Mouse (Mus musculus) midbrain, embryonic 15.5 days (tissue): ENCODE results near the gene Atp5d. TPM values are rescaled to one million over a fixed set of nuclear protein-coding genes. Genes with fewer than 3 reads are reported as not detected.

Source experiments
- ATAC-seq: fragments of 200-750 bp; cut with Nextera tagmentation; replicated peaks from 2 replicates; pipeline ENCODE4 v1.8.0; 2017; ENCODE audit warnings: moderate TSS enrichment
- H3K27ac ChIP-seq: fragments of 300-500 bp; sonication (generic); 2 replicates; pipeline ENCODE4 v1.5.1; 2015; ENCODE audit warnings: mild to moderate bottlenecking, inconsistent platforms
- H3K27me3 ChIP-seq: fragments of 300-500 bp; sonication (generic); replicated peaks from 2 replicates; pipeline ENCODE4 v1.6.1; 2015; ENCODE audit warnings: inconsistent platforms
- H3K36me3 ChIP-seq: fragments of 300-500 bp; sonication (generic); replicated peaks from 2 replicates; pipeline ENCODE4 v1.6.1; 2015; ENCODE audit warnings: inconsistent platforms
- H3K4me1 ChIP-seq: fragments of 300-500 bp; sonication (generic); 2 replicates; pipeline ENCODE4 v1.6.1; 2015; ENCODE audit warnings: inconsistent platforms
- H3K4me2 ChIP-seq: fragments of 300-500 bp; sonication (generic); 2 replicates; pipeline ENCODE4 v1.6.1; 2015; ENCODE audit warnings: inconsistent platforms, mild to moderate bottlenecking, moderate library complexity
- H3K4me3 ChIP-seq: fragments of 300-500 bp; sonication (generic); 2 replicates; pipeline ENCODE4 v1.5.1; 2015; ENCODE audit warnings: mild to moderate bottlenecking, inconsistent platforms
- H3K9ac ChIP-seq: fragments of 300-500 bp; sonication (generic); 2 replicates; pipeline ENCODE4 v1.6.1; 2015; ENCODE audit warnings: mild to moderate bottlenecking, inconsistent platforms
- H3K9me3 ChIP-seq: fragments of 300-500 bp; sonication (generic); 2 replicates; pipeline ENCODE4 v1.6.1; 2016; ENCODE audit warnings: inconsistent platforms
- WGBS: fragments of 180-500 bp; shearing (Covaris S2); methylation state at CpG from one replicate; pipeline ENCODE4 v1.1.7; 2015; ENCODE audit warnings: mixed read lengths; 5-methylcytosine and 5-hydroxymethylcytosine counted together
- polyA plus RNA-seq: library from polyadenylated mRNA; unstranded; fragments of >200 nt; fragmentation: Nextera tagmentation; extraction: Ambion mirVana; gene quantifications from 2 replicates; pipeline ENCODE4 v1.2.1, GENCODE M21; 2015

Atp5d gene
- polyA plus RNA-seq, 1 experiment from 2014 or later = 444 TPM

DNA sequence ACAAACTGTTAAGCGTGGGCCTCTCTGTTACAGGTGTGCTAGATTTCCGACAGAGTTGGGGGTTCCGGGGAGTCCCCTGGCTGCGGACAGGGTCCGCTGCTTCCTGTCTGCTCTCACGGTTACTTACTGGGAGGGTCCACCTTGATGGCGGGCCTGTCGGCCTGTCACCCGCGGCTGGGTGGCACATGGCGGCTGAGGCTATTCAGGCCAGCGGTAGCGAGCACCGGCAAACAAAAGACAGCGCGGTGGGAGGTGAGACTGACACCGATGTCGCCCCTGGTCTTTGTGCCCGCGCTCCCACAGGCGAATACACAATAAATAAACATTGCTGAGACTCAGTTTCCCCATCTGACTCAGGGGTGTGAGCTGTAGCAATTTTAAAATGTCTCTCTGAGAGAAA, 51.6 kb downstream of the Atp5d start:
- H3K4me2 ChIP-seq = peak overlapping the region; percentile 58
- peak overlapping the region; percentile 31 for H3K4me3 ChIP-seq
- H3K9me3 ChIP-seq = no peaks in the 10 kb centered on the region
- H3K27me3 ChIP-seq = no peaks in the 10 kb centered on the region
- peak overlapping the region; percentile 83 for H3K27ac ChIP-seq
- H3K4me1 ChIP-seq = peaks cover 41% of the 10 kb centered on the region
- ATAC-seq = no peak
- H3K9ac ChIP-seq = peak overlapping the region; percentile 58
- H3K36me3 ChIP-seq = peaks cover 7% of the 10 kb centered on the region
- 4% methylated on average over 21 of the region's 21 CpGs for WGBS

DNA sequence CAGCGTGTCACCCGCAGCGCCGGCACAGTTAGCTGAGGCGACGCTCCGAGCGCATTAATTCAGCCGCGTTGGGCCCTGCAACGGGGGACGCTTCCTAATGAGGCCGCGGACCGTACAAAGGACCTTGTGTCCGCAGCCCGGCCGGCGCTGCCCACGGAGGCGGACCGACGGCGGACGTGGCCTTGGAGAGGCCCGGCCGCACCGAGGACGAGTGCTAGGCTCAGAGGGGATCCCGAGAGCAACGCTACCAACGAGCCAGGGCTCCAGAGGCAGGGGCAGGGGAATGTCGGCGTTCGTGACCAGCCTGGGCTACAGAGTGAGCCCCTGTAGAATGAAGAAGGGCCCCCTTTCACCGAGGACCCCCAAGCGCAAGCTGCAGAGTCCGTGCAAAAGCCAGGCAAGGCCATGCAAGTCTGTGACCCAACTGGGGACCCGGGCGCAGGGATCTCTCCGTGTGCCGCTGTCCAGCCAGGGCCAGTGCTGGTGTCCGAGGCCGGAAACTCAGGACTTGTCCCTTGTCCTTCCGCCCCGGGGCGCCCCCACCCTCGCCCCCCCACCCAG, 52.1 kb downstream of the Atp5d start:
- ATAC-seq = peak; percentile 28
- Histone ChIP-seq H3K36me3 (peaks cover 7% of the 10 kb centered on the region), H3K9me3 (no peaks in the 10 kb centered on the region), H3K27ac (peak overlapping the region; percentile 83), H3K27me3 (no peaks in the 10 kb centered on the region), H3K4me2 (peak overlapping the region; percentile 58), H3K4me1 (peaks cover 35% of the 10 kb centered on the region), H3K4me3 (peak overlapping the region; percentile 31), H3K9ac (peak overlapping the region; percentile 58)
- WGBS = under 1% methylated on average over 44 of the region's 48 CpGs

DNA sequence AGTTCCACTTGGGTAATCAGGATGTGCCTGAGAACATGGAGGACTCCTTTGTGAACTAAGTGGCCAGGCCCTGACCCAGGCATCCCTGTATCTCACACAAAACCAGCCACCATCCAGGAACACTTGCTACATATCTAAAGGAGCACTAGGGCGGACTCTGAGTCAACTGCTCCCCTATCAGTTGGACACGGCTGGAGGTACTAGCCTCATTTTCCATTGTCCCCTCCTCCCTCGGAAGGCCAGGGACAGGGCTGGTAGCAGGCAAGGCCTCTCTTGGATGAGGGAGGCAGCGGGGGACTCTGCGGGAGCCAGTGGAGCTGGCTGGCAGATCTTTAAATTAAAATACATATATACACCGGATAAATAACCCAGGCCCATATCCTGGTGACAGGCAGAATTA, 55.5 kb downstream of the Atp5d start:
- 0 out of 2 replicates have a peak, but pooled peaks cover 2% of the 10 kb centered on the region for H3K36me3 ChIP-seq
- ATAC-seq = no peak
- H3K4me3 ChIP-seq = no peak overlapping the region
- no peaks in the 10 kb centered on the region for H3K9me3 ChIP-seq
- H3K4me1 ChIP-seq = peaks cover 24% of the 10 kb centered on the region
- H3K27ac ChIP-seq = no peak overlapping the region
- H3K4me2 ChIP-seq = no peak overlapping the region
- H3K27me3 ChIP-seq = no peaks in the 10 kb centered on the region
- no peak overlapping the region for H3K9ac ChIP-seq
- 42% methylated on average over 6 of the region's 6 CpGs for WGBS

DNA sequence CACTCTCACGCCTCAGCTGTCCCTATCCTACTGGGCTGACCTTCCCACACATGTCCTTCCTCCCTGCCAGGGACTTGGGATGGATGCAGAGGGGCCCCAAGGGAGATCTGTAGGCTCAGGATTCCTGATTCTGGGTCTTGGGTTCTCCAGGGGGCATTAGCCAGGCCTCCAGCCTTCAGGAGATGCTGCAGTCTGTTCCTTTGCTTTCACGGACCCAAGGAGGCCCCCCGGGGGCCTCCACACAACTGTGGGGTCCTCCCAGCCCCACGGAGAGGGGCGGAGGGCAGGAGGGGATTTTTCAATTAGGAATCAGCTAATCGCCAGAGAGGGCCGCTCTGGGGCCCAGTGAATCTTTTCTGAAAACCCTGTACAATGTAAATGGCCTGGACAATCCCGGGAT, 56.0 kb downstream of the Atp5d start:
- no peak overlapping the region for H3K4me3 ChIP-seq
- no peak overlapping the region for H3K4me2 ChIP-seq
- ATAC-seq = no peak
- no peaks in the 10 kb centered on the region for H3K9me3 ChIP-seq
- peaks cover 22% of the 10 kb centered on the region for H3K4me1 ChIP-seq
- no peaks in the 10 kb centered on the region for H3K36me3 ChIP-seq
- H3K27ac ChIP-seq = peak overlapping the region; percentile 43; the same call in 1 of the 2 replicates
- no peak overlapping the region for H3K9ac ChIP-seq
- WGBS = 12% methylated on average over 8 of the region's 8 CpGs
- no peaks in the 10 kb centered on the region for H3K27me3 ChIP-seq

Other genes with a start within 250 kb of the Atp5d start
- not detected in 2 replicates for gene Cfd, start 247.8 kb upstream of the Atp5d start, polyA plus RNA-seq
- 64.5 and 66.5 TPM in 2 replicates for gene Med16, start 229.7 kb upstream of the Atp5d start, polyA plus RNA-seq
- gene Gm26602, start 227.8 kb upstream of the Atp5d start, polyA plus RNA-seq = not detected in 2 replicates
- 3.1 and 3.3 TPM in 2 replicates for gene Kiss1r, start 221.7 kb upstream of the Atp5d start, polyA plus RNA-seq
- gene R3hdm4, start 217.4 kb upstream of the Atp5d start, polyA plus RNA-seq = 292 and 296 TPM in 2 replicates
- gene Arid3a, start 211.6 kb upstream of the Atp5d start, polyA plus RNA-seq = 2.9 and 4.7 TPM in 2 replicates
- gene Wdr18, start 178.5 kb upstream of the Atp5d start, polyA plus RNA-seq = 87.3 and 87.5 TPM in 2 replicates
- gene Grin3b, start 167.9 kb upstream of the Atp5d start, polyA plus RNA-seq = 0.34 and 0.66 TPM in 2 replicates
- 24.3 and 28.3 TPM in 2 replicates for gene Tmem259, start 154.3 kb upstream of the Atp5d start, polyA plus RNA-seq
- 28.6 and 34.4 TPM in 2 replicates for gene Cnn2, start 150.0 kb upstream of the Atp5d start, polyA plus RNA-seq
- 4.4 and 4.8 TPM in 2 replicates for gene Abca7, start 142.1 kb upstream of the Atp5d start, polyA plus RNA-seq
- gene Arhgap45, start 122.0 kb upstream of the Atp5d start, polyA plus RNA-seq = 1.9 and 2.2 TPM in 2 replicates
- gene Polr2e, start 98.8 kb upstream of the Atp5d start, polyA plus RNA-seq = 132 and 148 TPM in 2 replicates
- gene Gpx4, start 91.5 kb upstream of the Atp5d start, polyA plus RNA-seq = 522 and 546 TPM in 2 replicates
- 13.8 and 16.8 TPM in 2 replicates for gene Sbno2, start 33.1 kb upstream of the Atp5d start, polyA plus RNA-seq
- gene Stk11, start 22.8 kb upstream of the Atp5d start, polyA plus RNA-seq = 19.6 and 20.5 TPM in 2 replicates
- 65.7 and 66.9 TPM in 2 replicates for gene Cbarp, start 2.2 kb downstream of the Atp5d start, polyA plus RNA-seq
- gene Midn, start 9.6 kb downstream of the Atp5d start, polyA plus RNA-seq = 29.5 and 29.9 TPM in 2 replicates
- gene Cirbp, start 27.4 kb downstream of the Atp5d start, polyA plus RNA-seq = 364 and 392 TPM in 2 replicates
- 13.3 and 14.7 TPM in 2 replicates for gene 1600002K03Rik, start 34.3 kb downstream of the Atp5d start, polyA plus RNA-seq
- gene Efna2, start 40.9 kb downstream of the Atp5d start, polyA plus RNA-seq = 53.4 and 54.6 TPM in 2 replicates
- 56.4 and 59.5 TPM in 2 replicates for gene Mum1, start 87.8 kb downstream of the Atp5d start, polyA plus RNA-seq
- 290 and 305 TPM in 2 replicates for gene Ndufs7, start 110.5 kb downstream of the Atp5d start, polyA plus RNA-seq
- gene Gamt, start 122.4 kb downstream of the Atp5d start, polyA plus RNA-seq = 16.8 and 18.9 TPM in 2 replicates
- 60.5 and 60.8 TPM in 2 replicates for gene Dazap1, start 122.9 kb downstream of the Atp5d start, polyA plus RNA-seq
- 516 and 528 TPM in 2 replicates for gene Rps15, start 153.8 kb downstream of the Atp5d start, polyA plus RNA-seq
- 223 and 247 TPM in 2 replicates for gene Apc2, start 157.3 kb downstream of the Atp5d start, polyA plus RNA-seq
- 25.4 and 28.0 TPM in 2 replicates for gene 2310011J03Rik, start 181.9 kb downstream of the Atp5d start, polyA plus RNA-seq
- gene Pcsk4, start 190.9 kb downstream of the Atp5d start, polyA plus RNA-seq = 4.4 and 5.8 TPM in 2 replicates
- gene Reep6, start 191.3 kb downstream of the Atp5d start, polyA plus RNA-seq = 5.5 TPM in 2 replicates
- gene Adamtsl5, start 209.8 kb downstream of the Atp5d start, polyA plus RNA-seq = 0.67 and 0.79 TPM in 2 replicates
- gene Plk5, start 217.8 kb downstream of the Atp5d start, polyA plus RNA-seq = 6.2 TPM in 2 replicates
- 18.3 and 18.8 TPM in 2 replicates for gene Mex3d, start 249.0 kb downstream of the Atp5d start, polyA plus RNA-seq